Mouse (Mus musculus) heart, adult 9 months (tissue): ENCODE results near the gene Mcpt9.
"Not testable (repeated sequence)": the region's sequence is repeated elsewhere in the genome, so short reads cannot be mapped to it uniquely, and the experiment has no call there.

Source experiments
- DNase-seq, 2 experiments: peaks; one replicate each; pipeline ENCODE4 v3.0.0; 2022; ENCODE audit warnings: low spot score in 2 of 2

Mcpt9 gene

DNA sequence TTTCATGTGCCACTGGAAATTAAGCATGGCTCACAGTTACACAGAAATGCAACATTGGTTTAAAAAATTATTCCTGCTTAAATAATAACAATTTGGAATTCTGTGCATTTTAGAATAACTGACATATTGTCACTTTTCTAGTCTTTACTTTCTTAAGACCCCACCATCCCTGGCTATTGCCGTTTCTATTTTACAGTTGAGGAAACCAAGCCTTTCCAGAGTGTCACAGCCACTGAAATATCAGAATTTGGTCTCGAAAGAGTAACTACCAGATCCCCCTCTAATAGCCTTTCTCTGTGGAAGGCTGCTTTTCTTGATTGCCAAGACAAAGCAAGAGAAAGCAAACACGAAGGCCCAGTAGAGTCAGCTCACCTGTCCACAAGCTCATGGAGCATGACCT is at the start of gene Mcpt9:
Mcpt9 (minus strand) TSS at position 101 of the 400 bp plus-strand sequence.
- DNase-seq: not testable (repeated sequence)

- DNase-seq: not testable (repeated sequence)
Measured at GRCm38 (mm10) chr14:56062213-56062612, 31.9 kb upstream of the Mcpt9 start, which contains the start of gene Mcpt4. Mcpt4 (minus strand) TSS chr14:56062313.

DNA sequence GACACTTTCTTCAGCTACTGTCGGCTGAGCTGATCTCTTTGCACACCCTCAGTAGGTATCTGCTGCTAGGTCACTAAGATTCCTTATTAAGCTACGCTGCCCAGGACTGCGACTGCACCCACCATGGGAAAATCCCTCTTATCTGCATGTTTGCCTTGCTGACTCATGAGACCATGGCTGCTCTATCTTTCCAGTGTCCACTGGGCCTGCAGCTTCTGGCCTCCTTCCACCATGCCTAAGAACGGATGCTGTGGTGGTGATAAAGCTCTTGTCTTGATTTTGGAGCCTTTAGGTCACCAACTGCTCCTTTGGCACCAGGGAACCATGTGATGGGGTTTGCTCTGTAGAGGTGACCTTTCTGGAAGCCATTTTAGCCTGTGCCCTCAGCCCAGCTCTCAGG is 27.4 kb upstream of the Mcpt9 start:
- DNase-seq: no peak

DNA sequence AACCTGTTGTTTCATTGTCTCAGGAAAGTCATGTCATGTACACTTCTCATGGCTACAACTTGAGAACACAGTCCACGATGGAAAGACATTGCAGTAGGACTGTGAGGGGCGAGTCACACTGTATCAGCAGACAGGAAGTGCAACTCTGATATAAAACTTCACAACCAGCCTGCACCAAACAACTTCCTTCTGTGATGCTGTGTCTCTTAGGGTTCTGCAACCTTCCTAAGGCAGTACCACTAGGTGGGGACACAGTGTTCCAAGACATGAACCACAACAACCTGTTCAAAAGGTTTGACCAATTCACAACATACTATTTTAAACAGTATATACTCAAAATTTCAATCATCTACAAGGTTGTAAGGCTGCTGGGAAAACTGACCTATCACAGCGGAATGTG is 25.1 kb upstream of the Mcpt9 start:
- no peak for DNase-seq

- DNase-seq: not testable (repeated sequence)
Measured at GRCm38 (mm10) chr14:56041792-56042191, 11.5 kb upstream of the Mcpt9 start, which contains the start of gene Mcpt2. Mcpt2 (plus strand) TSS chr14:56042041.

GRCm38 (mm10) chr14:56034433-56034832 is 4.1 kb upstream of the Mcpt9 start:
- no peak for DNase-seq

DNA sequence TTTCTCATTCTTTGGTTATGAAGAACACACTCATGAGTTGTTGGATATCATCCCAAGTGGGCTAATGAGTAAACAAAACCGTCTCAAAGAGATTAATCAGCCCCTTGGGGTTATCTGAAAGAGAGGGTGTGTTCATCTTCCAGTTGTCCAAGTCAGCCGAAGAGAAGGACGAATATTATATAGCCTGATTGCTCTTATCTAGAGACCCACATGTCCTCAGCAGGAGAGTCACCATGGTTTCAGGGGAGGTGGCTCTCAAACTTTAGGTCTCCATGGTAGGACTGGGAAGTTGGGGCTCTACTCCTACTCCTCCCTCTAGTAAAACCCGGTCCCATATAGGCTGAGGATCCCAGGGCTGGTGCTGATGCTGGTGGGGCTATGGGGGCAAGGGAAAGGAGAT is 9.0 kb downstream of the Mcpt9 start:
- DNase-seq: not testable (repeated sequence)

GRCm38 (mm10) chr14:56019446-56019845 is 10.8 kb downstream of the Mcpt9 start:
- no peak for DNase-seq

- DNase-seq: not testable (repeated sequence)
Measured at GRCm38 (mm10) chr14:56017671-56018070, 12.6 kb downstream of the Mcpt9 start, which contains the start of gene Mcpt1. Mcpt1 (plus strand) TSS chr14:56017971.

- DNase-seq: no peak
Measured at GRCm38 (mm10) chr14:56013924-56014323, 16.4 kb downstream of the Mcpt9 start.

GRCm38 (mm10) chr14:56013147-56013546 is 17.1 kb downstream of the Mcpt9 start:
- DNase-seq: no peak

DNA sequence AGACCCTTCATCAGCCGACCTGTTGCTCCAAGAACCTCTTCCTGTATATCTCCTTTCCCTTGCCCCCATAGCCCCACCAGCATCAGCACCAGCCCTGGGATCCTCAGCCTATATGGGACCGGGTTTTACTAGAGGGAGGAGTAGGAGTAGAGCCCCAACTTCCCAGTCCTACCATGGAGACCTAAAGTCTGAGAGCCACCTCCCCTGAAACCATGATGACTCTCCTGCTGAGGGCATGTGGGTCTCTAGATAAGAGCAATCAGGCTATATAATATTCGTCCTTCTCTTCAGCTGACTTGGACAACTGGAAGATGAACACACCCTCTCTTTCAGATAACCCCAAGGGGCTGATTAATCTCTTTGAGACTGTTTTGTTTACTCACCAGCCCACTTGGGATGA is 42.8 kb downstream of the Mcpt9 start:
- DNase-seq: not testable (repeated sequence)
